Mouse (Mus musculus) liver, embryonic 13.5 days (tissue): ENCODE data around the gene Cenpa. TPM values are rescaled to one million over a fixed set of nuclear protein-coding genes. Genes with fewer than 3 reads are reported as not detected.
A peak's percentile ranks its signal among the peaks of the same experiment; 100 is the strongest.
"Not testable (repeated sequence)": the region's sequence is repeated elsewhere in the genome, so short reads cannot be mapped to it uniquely, and the experiment has no call there.

ENCODE experiments used
- ATAC-seq: fragments of 200-750 bp; cut with Nextera tagmentation; 2 replicates; pipeline ENCODE4 v1.8.0; 2017; ENCODE audit warnings: low read depth, mild to moderate bottlenecking, moderate number of reproducible peaks, moderate library complexity
- DNase-seq: peaks from one replicate; pipeline ENCODE4 v3.0.0; 2022
- H3K27ac ChIP-seq: fragments of 300-500 bp; sonication (generic); 2 replicates; pipeline ENCODE4 v1.5.1; 2015; ENCODE audit warnings: moderate library complexity, mild to moderate bottlenecking, inconsistent platforms
- H3K27me3 ChIP-seq: fragments of 300-500 bp; sonication (generic); 2 replicates; pipeline ENCODE4 v1.6.1; 2015; ENCODE audit warnings: mild to moderate bottlenecking, inconsistent platforms
- H3K36me3 ChIP-seq: fragments of 300-500 bp; sonication (generic); 2 replicates; pipeline ENCODE4 v1.6.1; 2015; ENCODE audit warnings: mild to moderate bottlenecking, inconsistent platforms
- H3K4me1 ChIP-seq: fragments of 300-500 bp; sonication (generic); replicated peaks from 2 replicates; pipeline ENCODE4 v1.6.1; 2015; ENCODE audit warnings: inconsistent platforms
- H3K4me2 ChIP-seq: fragments of 300-500 bp; sonication (generic); 2 replicates; pipeline ENCODE4 v1.6.1; 2015; ENCODE audit warnings: inconsistent platforms, mild to moderate bottlenecking, moderate library complexity
- H3K4me3 ChIP-seq: fragments of 300-500 bp; sonication (generic); replicated peaks from 2 replicates; pipeline ENCODE4 v1.5.1; 2015; ENCODE audit warnings: mild to moderate bottlenecking, inconsistent platforms
- H3K9ac ChIP-seq: fragments of 300-500 bp; sonication (generic); 2 replicates; pipeline ENCODE4 v1.6.1; 2015; ENCODE audit warnings: mild to moderate bottlenecking, inconsistent platforms
- H3K9me3 ChIP-seq: fragments of 300-500 bp; sonication (generic); replicated peaks from 2 replicates; pipeline ENCODE4 v1.6.1; 2016; ENCODE audit warnings: inconsistent platforms
- WGBS: fragments of 180-500 bp; shearing (Covaris S2); methylation state at CpG from one replicate; pipeline ENCODE4 v1.1.7; 2015; ENCODE audit not compliant: insufficient replicate concordance; 5-methylcytosine and 5-hydroxymethylcytosine counted together
- polyA plus RNA-seq: library from polyadenylated mRNA; unstranded; fragments of >200 nt; fragmentation: Nextera tagmentation; extraction: Ambion mirVana; gene quantifications from 2 replicates; pipeline ENCODE4 v1.2.1, GENCODE M21; 2015

Cenpa gene
- polyA plus RNA-seq, 1 experiment from 2014 or later, result 229 TPM

GRCm38 (mm10) chr5:30679593-30679992, 13.0 kb downstream of the Cenpa start:
- ATAC-seq (no peak), DNase-seq (no peak)
- Histone ChIP-seq H3K27me3 (no peaks in the 10 kb centered on the region), H3K9ac (no peak overlapping the region), H3K4me1 (no peaks in the 10 kb centered on the region), H3K27ac (no peak overlapping the region), H3K9me3 (no peaks in the 10 kb centered on the region), H3K4me3 (no peak overlapping the region), H3K36me3 (peaks cover 30% of the 10 kb centered on the region), H3K4me2 (no peak overlapping the region)
- 41% methylated on average over 5 of the region's 5 CpGs for WGBS

- WGBS, result 72% methylated on average over 5 of the region's 5 CpGs
- no peaks in the 10 kb centered on the region for H3K27me3 ChIP-seq
- H3K9me3 ChIP-seq, result no peaks in the 10 kb centered on the region
These were observed 15.4 kb downstream of the Cenpa start for GRCm38 (mm10) chr5:30681970-30682369.

GRCm38 (mm10) chr5:30682967-30683600, 16.5 kb downstream of the Cenpa start:
- no peak overlapping the region for H3K4me3 ChIP-seq
- H3K36me3 ChIP-seq, result peaks cover 1% of the 10 kb centered on the region; the same call in 1 of the 2 replicates
- no peaks in the 10 kb centered on the region for H3K9me3 ChIP-seq
- H3K4me2 ChIP-seq, result no peak overlapping the region
- no peaks in the 10 kb centered on the region for H3K4me1 ChIP-seq
- H3K27ac ChIP-seq, result no peak overlapping the region
- no peaks in the 10 kb centered on the region for H3K27me3 ChIP-seq
- H3K9ac ChIP-seq, result no peak overlapping the region
- DNase-seq (no peak), ATAC-seq (no peak)

More at GRCm38 (mm10) chr5:30681970-30682369, 15.4 kb downstream of the Cenpa start:
- Histone ChIP-seq H3K4me1 (no peaks in the 10 kb centered on the region), H3K4me3 (no peak overlapping the region), H3K36me3 (peaks cover 7% of the 10 kb centered on the region), H3K4me2 (no peak overlapping the region), H3K27ac (no peak overlapping the region), H3K9ac (no peak overlapping the region)
- ATAC-seq (no peak), DNase-seq (no peak)

- DNase-seq (no peak), ATAC-seq (no peak)
- WGBS, result 55% methylated on average over 3 of the region's 3 CpGs
These were observed 17.4 kb downstream of the Cenpa start for GRCm38 (mm10) chr5:30683993-30684392.

GRCm38 (mm10) chr5:30686781-30687180, 20.2 kb downstream of the Cenpa start:
- Histone ChIP-seq H3K36me3 (no peaks in the 10 kb centered on the region), H3K4me2 (no peak overlapping the region), H3K4me1 (no peaks in the 10 kb centered on the region), H3K27ac (no peak overlapping the region), H3K9me3 (no peaks in the 10 kb centered on the region), H3K27me3 (no peaks in the 10 kb centered on the region), H3K9ac (no peak overlapping the region), H3K4me3 (no peak overlapping the region)
- ATAC-seq, result no peak
- no peak for DNase-seq
- 41% methylated on average over 3 of the region's 3 CpGs for WGBS

More at GRCm38 (mm10) chr5:30683993-30684392, 17.4 kb downstream of the Cenpa start:
- Histone ChIP-seq H3K36me3 (no peaks in the 10 kb centered on the region), H3K27me3 (no peaks in the 10 kb centered on the region), H3K4me1 (no peaks in the 10 kb centered on the region), H3K4me3 (no peak overlapping the region), H3K27ac (no peak overlapping the region), H3K4me2 (no peak overlapping the region), H3K9ac (no peak overlapping the region), H3K9me3 (no peaks in the 10 kb centered on the region)

GRCm38 (mm10) chr5:30700361-30701000, 33.9 kb downstream of the Cenpa start:
- Histone ChIP-seq H3K27ac (no peak overlapping the region), H3K9me3 (no peaks in the 10 kb centered on the region), H3K36me3 (no peaks in the 10 kb centered on the region), H3K27me3 (peaks cover 7% of the 10 kb centered on the region; the same call in 1 of the 2 replicates), H3K4me1 (peaks cover 3% of the 10 kb centered on the region; the same call in 1 of the 2 replicates), H3K4me2 (no peak overlapping the region), H3K4me3 (no peak overlapping the region), H3K9ac (no peak overlapping the region)
- 48% methylated on average over 8 of the region's 8 CpGs for WGBS
- ATAC-seq, result no peak
- DNase-seq, result no peak

GRCm38 (mm10) chr5:30701373-30701772, 34.8 kb downstream of the Cenpa start:
- DNase-seq, result not testable (repeated sequence)

GRCm38 (mm10) chr5:30701866-30702265, 35.3 kb downstream of the Cenpa start:
- Histone ChIP-seq H3K4me2 (no peak overlapping the region), H3K36me3 (no peaks in the 10 kb centered on the region), H3K27me3 (peaks cover 9% of the 10 kb centered on the region; the same call in 1 of the 2 replicates), H3K4me3 (no peak overlapping the region), H3K4me1 (peaks cover 3% of the 10 kb centered on the region; the same call in 1 of the 2 replicates), H3K9me3 (no peaks in the 10 kb centered on the region), H3K9ac (no peak overlapping the region), H3K27ac (no peak overlapping the region)
- no peak for DNase-seq
- ATAC-seq, result no peak
- WGBS, result 56% methylated on average over 3 of the region's 3 CpGs

More at GRCm38 (mm10) chr5:30701373-30701772, 34.8 kb downstream of the Cenpa start:
- not testable (repeated sequence) for H3K4me1 ChIP-seq, H3K27ac ChIP-seq, H3K27me3 ChIP-seq, H3K4me2 ChIP-seq, H3K4me3 ChIP-seq, H3K9me3 ChIP-seq, H3K36me3 ChIP-seq, H3K9ac ChIP-seq, ATAC-seq
- WGBS, result 38% methylated on average over 4 of the region's 4 CpGs

GRCm38 (mm10) chr5:30709744-30710383, 43.3 kb downstream of the Cenpa start:
- Histone ChIP-seq H3K9ac (no peak overlapping the region), H3K9me3 (no peaks in the 10 kb centered on the region), H3K4me1 (peaks cover 30% of the 10 kb centered on the region), H3K36me3 (no peaks in the 10 kb centered on the region), H3K4me3 (no peak overlapping the region), H3K4me2 (no peak overlapping the region), H3K27ac (no peak overlapping the region), H3K27me3 (peaks cover 79% of the 10 kb centered on the region)
- 6% methylated on average over 13 of the region's 13 CpGs for WGBS
- ATAC-seq (0 out of 2 replicates have a peak, but pooled peaks have one; percentile 16), DNase-seq (peak; percentile 23)

GRCm38 (mm10) chr5:30710486-30710885, 43.9 kb downstream of the Cenpa start:
- H3K27me3 ChIP-seq, result peaks cover 84% of the 10 kb centered on the region
- no peaks in the 10 kb centered on the region for H3K36me3 ChIP-seq
- no peak overlapping the region for H3K9ac ChIP-seq
- DNase-seq, result no peak
- no peak overlapping the region for H3K27ac ChIP-seq
- H3K4me1 ChIP-seq, result peaks cover 30% of the 10 kb centered on the region
- no peak overlapping the region for H3K4me3 ChIP-seq
- WGBS, result 21% methylated on average over 8 of the region's 8 CpGs
- no peak for ATAC-seq
- no peak overlapping the region for H3K4me2 ChIP-seq
- no peaks in the 10 kb centered on the region for H3K9me3 ChIP-seq

GRCm38 (mm10) chr5:30711147-30712001, 44.8 kb downstream of the Cenpa start, which contains the start of gene Dpysl5:
Gene Dpysl5, plus strand, starts transcription at chr5:30711564.
- H3K9ac ChIP-seq, result no peak within 1 kb of the TSS
- peak within 1 kb of the TSS; percentile 46 for H3K4me3 ChIP-seq
- no peak within 1 kb of the TSS for H3K27ac ChIP-seq
- peaks cover 30% of the 10 kb centered on the region for H3K4me1 ChIP-seq
- H3K36me3 ChIP-seq, result no peaks in the 10 kb centered on the region
- ATAC-seq (peak; percentile 85), DNase-seq (peak; percentile 27)
- peaks cover 93% of the 10 kb centered on the region for H3K27me3 ChIP-seq
- no peaks in the 10 kb centered on the region for H3K9me3 ChIP-seq
- 1% methylated on average over 71 of the region's 71 CpGs for WGBS
- peak within 1 kb of the TSS; percentile 62 for H3K4me2 ChIP-seq
